Comparison of ENCODE assay signal across 14 mouse cellular contexts in the genomic region with DNA sequence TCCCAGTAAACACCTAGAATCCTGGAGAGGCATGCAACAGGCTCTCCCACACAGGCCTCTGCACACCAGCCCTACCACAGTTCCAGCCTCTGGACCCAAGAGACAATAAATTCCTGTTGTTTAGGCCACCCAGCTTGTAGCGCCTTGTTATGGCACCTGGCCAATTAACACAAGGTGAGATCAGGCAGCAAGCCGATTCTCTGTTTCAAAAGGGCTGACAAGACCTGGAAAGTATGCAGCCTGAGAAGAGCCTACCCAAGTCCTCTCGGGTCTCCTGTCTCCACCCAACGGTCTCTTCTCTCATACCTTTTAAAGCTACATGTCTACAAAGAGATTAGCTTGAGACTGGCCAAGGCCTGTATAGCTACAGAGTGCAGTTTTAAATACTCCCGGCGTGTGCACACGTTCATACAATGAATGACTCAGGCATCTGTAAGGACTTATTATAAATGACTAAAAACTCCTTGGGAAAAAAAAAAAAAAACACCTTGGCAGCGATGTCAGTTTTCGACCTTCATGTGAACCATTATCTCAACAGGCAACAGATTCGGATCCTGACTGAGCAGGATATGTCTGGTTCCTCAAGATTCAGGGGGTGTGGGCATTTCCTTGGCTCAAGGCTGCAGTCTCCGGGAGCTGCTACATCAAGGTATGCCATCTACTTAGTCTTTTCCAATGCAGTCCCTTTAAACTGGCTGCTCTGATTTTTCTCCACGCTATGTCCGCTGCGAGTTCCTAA. TPM values are rescaled to one million over a fixed set of nuclear protein-coding genes. Genes with fewer than 3 reads are reported as not detected.
DNase-seq lines count a peak whose midpoint lies in the region; ATAC-seq and TF ChIP-seq lines count a peak whose summit lies in the region.
"Had no signal": no experiment of that assay in that cellular context is flagged by ENCODE, and none has a peak within 500 bp of the region (broad histone marks: within the 10 kb centered on the region; RNA-seq: fewer than 3 reads in every experiment).

No protein-coding gene starts in this region.

- DNase-seq in limb, embryonic 11.5 days (ENCODE audit: low spot score) = peak; percentile 48
- no peak for DNase-seq in limb, embryonic 10.5 days (ENCODE audit: low spot score)
- peak; percentile 14 for DNase-seq in adipocyte (ENCODE audit: low spot score)
- DNase-seq in kidney, adult 18-20 months = peak; percentile 45
- DNase-seq in right cerebral cortex, adult 2 months (ENCODE audit: low spot score in 2 of 2) = no peak
- no peak for DNase-seq in embryo, embryonic 10.5 days (ENCODE audit: low spot score)
- no peak for DNase-seq in forebrain, postnatal 0 days
- DNase-seq: cerebellum, postnatal 10 days; thymus, adult 18-20 months had no signal

- no peaks in the 10 kb centered on the region for H3K36me3 ChIP-seq in limb, embryonic 11.5 days (ENCODE audit: control insufficient read depth, insufficient read depth, low read length)
- H3K36me3 ChIP-seq in limb, embryonic 10.5 days = peaks cover 53% of the 10 kb centered on the region
- no peaks in the 10 kb centered on the region; the same call in 1 of the 2 replicates for H3K36me3 ChIP-seq in limb, embryonic 15.5 days
- no peaks in the 10 kb centered on the region for H3K36me3 ChIP-seq in forebrain, postnatal 0 days (ENCODE audit: insufficient read depth)
- H3K36me3 ChIP-seq: midbrain, embryonic 15.5 days had no signal

- no peak overlapping the region for H3K27ac ChIP-seq in limb, embryonic 11.5 days (replicated peaks; ENCODE audit: low read depth, low read length)
- H3K27ac ChIP-seq in limb, embryonic 10.5 days = no peak overlapping the region
- H3K27ac ChIP-seq in limb, embryonic 15.5 days = peak overlapping the region; percentile 79
- no peak overlapping the region for H3K27ac ChIP-seq in forebrain, postnatal 0 days (ENCODE audit: low read depth, low read length)
- H3K27ac ChIP-seq: midbrain, embryonic 15.5 days had no signal

- no peak overlapping the region for H3K4me2 ChIP-seq in limb, embryonic 11.5 days (ENCODE audit: low read depth, severe bottlenecking)
- H3K4me2 ChIP-seq in limb, embryonic 15.5 days = no peak overlapping the region
- H3K4me2 ChIP-seq in forebrain, postnatal 0 days (ENCODE audit: low read depth) = no peak overlapping the region
- H3K4me2 ChIP-seq: lung, embryonic 15.5 days; midbrain, embryonic 15.5 days had no signal

- 81% methylated on average over 14 of the region's 14 CpGs for WGBS in limb, embryonic 11.5 days
- 87% methylated on average over 14 of the region's 14 CpGs for WGBS in limb, embryonic 10.5 days
- WGBS in limb, embryonic 15.5 days = 39% methylated on average over 14 of the region's 14 CpGs
- WGBS in forebrain, postnatal 0 days = 81% methylated on average over 14 of the region's 14 CpGs

- no peak for TF ChIP-seq CTCF in forebrain, postnatal 0 days (IDR thresholded peaks at IDR 0.05; ENCODE audit: low read depth)

- H3K9me3 ChIP-seq in limb, embryonic 11.5 days (ENCODE audit: control insufficient read depth, low read length) = no peaks in the 10 kb centered on the region
- H3K9me3 ChIP-seq in limb, embryonic 10.5 days (replicated peaks) = no peaks in the 10 kb centered on the region
- H3K9me3 ChIP-seq in limb, embryonic 15.5 days = no peaks in the 10 kb centered on the region
- no peaks in the 10 kb centered on the region for H3K9me3 ChIP-seq in forebrain, postnatal 0 days (ENCODE audit: low read length)
- H3K9me3 ChIP-seq: lung, embryonic 15.5 days; midbrain, embryonic 15.5 days had no signal

- no peak overlapping the region for H3K9ac ChIP-seq in limb, embryonic 11.5 days (ENCODE audit: low read length)
- H3K9ac ChIP-seq in limb, embryonic 15.5 days = no peak overlapping the region
- no peak overlapping the region for H3K9ac ChIP-seq in forebrain, postnatal 0 days
- H3K9ac ChIP-seq: lung, embryonic 15.5 days; midbrain, embryonic 15.5 days had no signal

- H3K4me3 ChIP-seq in limb, embryonic 11.5 days (ENCODE audit: low read depth, low read length) = no peak overlapping the region
- no peak overlapping the region for H3K4me3 ChIP-seq in limb, embryonic 10.5 days
- no peak overlapping the region for H3K4me3 ChIP-seq in limb, embryonic 15.5 days
- H3K4me3 ChIP-seq in forebrain, postnatal 0 days (ENCODE audit: low read depth, low read length) = no peak overlapping the region
- H3K4me3 ChIP-seq: lung, embryonic 15.5 days; midbrain, embryonic 15.5 days had no signal

- peaks cover 17% of the 10 kb centered on the region for H3K4me1 ChIP-seq in limb, embryonic 11.5 days (ENCODE audit: control insufficient read depth, insufficient read depth, low read length)
- H3K4me1 ChIP-seq in limb, embryonic 10.5 days = peaks cover 40% of the 10 kb centered on the region
- peaks cover 56% of the 10 kb centered on the region for H3K4me1 ChIP-seq in limb, embryonic 15.5 days
- peaks cover 3% of the 10 kb centered on the region; the same call in 1 of the 2 replicates for H3K4me1 ChIP-seq in forebrain, postnatal 0 days (ENCODE audit: insufficient read depth)
- H3K4me1 ChIP-seq: midbrain, embryonic 15.5 days had no signal

- ATAC-seq in limb, embryonic 11.5 days (ENCODE audit: insufficient number of reproducible peaks, low FRiP score, low TSS enrichment, low read depth) = no peak
- ATAC-seq in limb, embryonic 15.5 days (ENCODE audit: insufficient number of reproducible peaks, low FRiP score, low TSS enrichment, low read depth) = peak; percentile 64; the same call in 1 of the 2 replicates
- no peak for ATAC-seq in forebrain, postnatal 0 days
- ATAC-seq: forebrain, embryonic 14.5 days; hindbrain, embryonic 16.5 days; midbrain, embryonic 15.5 days had no signal

- H3K27me3 ChIP-seq in limb, embryonic 11.5 days (ENCODE audit: control insufficient read depth, insufficient read depth, low read length) = no peaks in the 10 kb centered on the region
- H3K27me3 ChIP-seq in limb, embryonic 10.5 days (ENCODE audit: low read depth, poor library complexity, severe bottlenecking) = no peaks in the 10 kb centered on the region
- H3K27me3 ChIP-seq in limb, embryonic 15.5 days = no peaks in the 10 kb centered on the region
- H3K27me3 ChIP-seq in forebrain, postnatal 0 days (ENCODE audit: insufficient read depth, low read length) = no peaks in the 10 kb centered on the region
- H3K27me3 ChIP-seq: lung, embryonic 15.5 days; midbrain, embryonic 15.5 days had no signal

RNA-seq across cellular contexts. Expression of a gene that starts 28.6 kb away (rescaled TPM):
- polyA plus RNA-seq in limb, embryonic 11.5 days (2014; fragmentation: Nextera tagmentation; extraction: Ambion mirVana) = 70.8 and 71.9 TPM in 2 replicates
- polyA plus RNA-seq in limb, embryonic 10.5 days (2016; fragmentation: Nextera tagmentation; extraction: Ambion mirVana) = 50.5 and 64.8 TPM in 2 replicates
- polyA plus RNA-seq in limb, embryonic 15.5 days (2015; fragmentation: Nextera tagmentation; extraction: Ambion mirVana) = 48.2 and 56.9 TPM in 2 replicates
- total RNA-seq in forebrain, postnatal 0 days (2014; rRNA removed) = 11.7 and 12.7 TPM in 2 replicates
- 5.2 and 5.5 TPM in 2 replicates for polyA plus RNA-seq in forebrain, postnatal 0 days (2015; fragmentation: Nextera tagmentation; extraction: Ambion mirVana)

Comparison
In these comparisons a context has a peak if more than half of its experiments do, and no peak if none do; other contexts are left out.
1. DNase-seq: peak in limb, embryonic 11.5 days (single experiment), adipocyte (single experiment) and kidney, adult 18-20 months (single experiment); none in limb, embryonic 10.5 days (single experiment), right cerebral cortex, adult 2 months (0 of 2), embryo, embryonic 10.5 days (single experiment) and forebrain, postnatal 0 days (single experiment).